Mouse (Mus musculus) layer of hippocampus, postnatal 25 days (tissue): ENCODE measurements around the gene Adk. TPM values are rescaled to one million over a fixed set of nuclear protein-coding genes. Genes with fewer than 3 reads are reported as not detected.

Source experiments
- DNase-seq, 2 experiments: peaks; one replicate each; pipeline ENCODE4 v3.0.0; 2022; ENCODE audit warnings: mixed read lengths in 2 of 2, low spot score in 1 of 2; ENCODE audit errors: extremely low spot score in 1 of 2
- total RNA-seq, 2 experiments: library from RNA; stranded (reverse); gene quantifications; 2 replicates each; pipeline ENCODE4 v1.2.3; 2021

Gene Adk
- total RNA-seq, 2 experiments from 2014 or later: 77.1 to 86.5 TPM

- DNase-seq: no peak
Measured at GRCm38 (mm10) chr14:21402621-21403405, 350.4 kb downstream of the Adk start.

GRCm38 (mm10) chr14:21406946-21407345 lies 354.6 kb downstream of the Adk start:
- DNase-seq: no peak

DNA sequence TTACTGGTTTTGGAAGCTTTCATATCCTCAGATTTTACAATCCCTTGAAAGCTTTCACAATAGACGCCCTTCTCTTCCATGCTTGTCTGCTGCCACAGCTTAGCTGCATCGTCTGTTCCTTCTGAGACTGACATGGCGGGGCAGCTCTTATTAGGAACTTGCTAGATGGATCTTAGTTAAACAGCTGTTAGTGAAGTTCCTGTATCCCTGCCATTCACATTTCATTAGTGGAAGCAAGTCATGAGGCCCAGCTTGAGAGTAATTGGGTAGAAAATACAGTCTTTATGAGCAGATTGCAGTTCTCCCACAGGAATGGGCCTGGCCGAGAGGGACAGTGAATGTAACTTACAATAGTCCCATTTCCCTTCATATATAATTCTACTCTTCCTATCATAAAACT lies 356.5 kb downstream of the Adk start:
- no peak for DNase-seq

DNA sequence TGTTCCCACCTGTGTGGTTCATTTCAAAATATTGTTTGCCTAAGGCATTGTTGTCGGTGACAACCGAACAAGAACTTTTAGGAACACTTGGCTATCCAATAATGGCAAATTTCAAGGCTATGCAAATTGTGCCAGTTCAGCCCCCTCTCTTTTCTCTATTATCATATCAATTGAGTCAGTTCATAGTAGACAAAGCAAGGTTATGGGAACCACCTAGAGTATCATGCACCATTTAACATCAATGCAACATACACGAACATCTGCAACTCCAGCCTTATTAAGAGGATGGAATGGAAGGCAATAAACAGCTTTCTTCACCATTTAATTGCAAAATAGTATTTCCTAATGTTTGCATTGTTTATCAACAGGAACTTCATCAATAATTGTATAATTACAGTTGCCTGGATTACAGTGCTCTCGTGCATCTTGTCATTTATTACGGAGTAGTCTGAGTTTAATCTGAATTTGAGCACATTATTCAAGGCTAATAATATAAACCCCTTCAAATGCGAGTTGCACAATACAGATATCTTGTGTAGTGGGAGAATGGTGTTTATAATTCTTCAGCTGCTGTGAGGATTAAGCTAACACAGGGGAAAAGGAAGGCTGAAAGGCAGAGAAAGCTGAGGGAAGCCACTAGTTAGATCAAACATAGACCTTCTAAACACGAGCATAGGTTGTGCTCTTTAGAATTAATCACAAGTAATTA lies 358.5 kb downstream of the Adk start:
- DNase-seq: no peak

- DNase-seq: no peak
Measured at GRCm38 (mm10) chr14:21411524-21411923, 359.1 kb downstream of the Adk start.

- no peak for DNase-seq
Measured at GRCm38 (mm10) chr14:21418332-21418731, 366.0 kb downstream of the Adk start.

- DNase-seq: no peak
Measured at GRCm38 (mm10) chr14:21427369-21427768, 375.0 kb downstream of the Adk start.

- DNase-seq: no peak
Measured at GRCm38 (mm10) chr14:21433415-21433814, 381.0 kb downstream of the Adk start.

- no peak for DNase-seq
Measured at GRCm38 (mm10) chr14:21433995-21434394, 381.6 kb downstream of the Adk start.

DNA sequence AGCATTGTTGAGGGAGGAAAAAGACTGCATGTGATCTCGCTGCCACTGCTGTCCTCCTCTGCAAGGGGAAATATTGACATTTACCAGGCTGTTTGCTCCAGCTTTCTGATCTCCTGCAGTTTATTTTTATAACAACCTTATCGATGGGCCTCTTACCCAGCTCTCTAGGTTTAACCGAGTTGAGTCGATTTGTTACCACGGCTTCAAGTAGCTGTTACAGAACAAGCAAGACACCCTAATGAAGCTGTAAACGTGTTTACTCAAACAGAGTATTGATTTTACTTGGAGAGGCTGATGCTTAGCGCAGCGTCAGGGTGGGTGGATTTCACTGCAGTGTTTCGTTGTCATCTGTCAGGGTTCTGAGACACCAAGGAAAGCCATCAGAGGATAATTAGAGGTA lies 382.3 kb downstream of the Adk start:
- DNase-seq: no peak

DNA sequence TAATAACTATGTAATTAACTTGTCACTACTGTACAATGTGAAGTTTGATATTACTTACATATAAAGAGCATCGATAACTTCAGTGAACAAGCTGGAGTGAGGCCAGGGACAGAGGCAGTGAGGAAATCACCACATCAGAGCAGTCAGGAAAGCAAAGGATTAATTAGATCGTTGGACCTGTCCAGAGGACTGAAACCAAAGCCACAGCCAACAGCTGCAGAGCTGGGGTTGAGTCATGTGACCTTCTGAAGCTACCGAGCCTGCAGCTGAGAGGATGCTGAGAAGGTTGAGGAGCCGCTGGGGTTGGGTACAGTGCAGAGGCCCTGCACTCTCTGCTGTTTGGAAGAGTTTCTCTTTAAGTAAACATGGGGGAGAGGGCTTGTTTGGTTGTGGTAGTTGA lies 387.4 kb downstream of the Adk start:
- DNase-seq: no peak

DNA sequence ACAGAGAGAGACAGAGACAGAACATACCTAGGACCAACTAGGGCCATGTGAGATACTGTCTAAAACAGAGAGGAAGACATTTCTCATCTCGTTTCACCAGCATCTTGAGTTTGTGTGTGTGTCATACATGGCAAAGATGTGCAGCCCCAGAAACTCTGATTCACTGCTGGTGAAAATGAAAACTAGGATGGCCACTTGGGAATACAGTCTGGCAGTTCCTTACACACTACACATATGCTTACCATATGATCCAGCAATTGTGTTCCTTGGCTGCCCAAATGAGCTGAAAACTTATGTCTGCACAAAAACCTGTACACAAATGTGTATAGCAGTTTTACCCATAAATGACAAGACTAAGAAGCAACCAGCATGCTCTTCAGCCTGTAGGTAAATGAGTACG lies 388.2 kb downstream of the Adk start:
- DNase-seq: no peak

GRCm38 (mm10) chr14:21441772-21442533 lies 389.6 kb downstream of the Adk start:
- DNase-seq: no peak

DNA sequence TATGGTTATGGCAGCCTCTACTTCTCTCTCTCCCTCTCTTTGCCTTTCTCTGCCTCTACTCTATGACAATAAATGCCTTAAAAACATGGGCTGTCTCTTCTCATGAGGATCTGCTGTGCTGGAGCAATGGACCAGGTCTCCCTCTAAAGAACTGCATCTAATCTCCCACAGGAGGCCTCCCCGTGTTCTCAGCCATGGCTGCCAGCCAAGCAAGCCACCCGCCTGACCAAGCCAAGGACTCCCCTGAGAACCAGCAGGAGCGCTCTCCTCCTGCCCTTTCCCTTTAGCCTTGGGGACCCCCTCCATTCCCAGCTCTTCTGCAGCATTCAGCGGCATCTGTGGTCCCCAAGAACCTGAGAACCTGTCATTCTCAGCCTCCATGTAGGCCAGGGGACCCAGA lies 400.2 kb downstream of the Adk start:
- DNase-seq: no peak

GRCm38 (mm10) chr14:21453896-21454295 lies 401.5 kb downstream of the Adk start:
- no peak for DNase-seq

- no peak for DNase-seq
Measured at GRCm38 (mm10) chr14:21455654-21456350, 403.4 kb downstream of the Adk start.

DNA sequence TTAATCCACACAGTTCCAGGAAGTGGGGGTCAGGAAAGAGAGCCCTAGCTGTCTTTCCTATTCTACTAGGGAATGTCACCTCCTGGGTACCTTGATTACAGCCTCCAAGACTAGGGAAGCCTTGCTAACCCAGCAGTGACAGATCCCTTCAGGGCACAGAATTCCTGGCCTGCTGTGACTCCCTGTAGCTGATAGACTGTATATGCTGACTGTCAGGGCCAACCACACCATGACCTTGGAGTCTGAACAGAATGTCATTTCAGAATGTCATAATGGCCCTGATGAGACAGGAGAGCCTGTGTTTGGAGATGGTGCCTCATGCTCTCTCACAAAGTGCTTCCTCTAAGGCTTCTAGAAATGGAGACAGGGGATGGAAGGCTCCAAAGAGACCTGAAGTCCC lies 404.2 kb downstream of the Adk start:
- no peak for DNase-seq

DNA sequence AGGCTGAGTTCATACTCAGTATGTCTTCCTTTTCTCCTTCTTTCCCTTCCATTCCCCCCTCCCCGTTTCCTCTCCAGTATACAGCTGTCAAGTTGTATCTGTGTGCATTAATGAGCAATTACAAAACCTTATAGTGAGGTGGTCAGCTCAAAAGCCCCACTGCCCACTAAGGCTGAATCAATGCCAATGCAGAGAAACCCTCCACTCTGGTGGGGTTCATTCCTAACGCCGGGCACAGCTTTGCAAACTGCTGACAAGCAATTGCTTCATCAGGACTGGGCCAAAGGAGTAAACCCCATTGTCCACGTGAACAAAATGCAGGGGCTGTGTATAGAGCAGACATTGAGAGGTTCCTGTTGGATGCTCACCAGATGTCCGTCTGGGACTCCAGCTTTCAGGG lies 405.5 kb downstream of the Adk start:
- no peak for DNase-seq

- no peak for DNase-seq
Measured at GRCm38 (mm10) chr14:21458696-21459095, 406.3 kb downstream of the Adk start.

GRCm38 (mm10) chr14:21459163-21459562 lies 406.8 kb downstream of the Adk start:
- DNase-seq: no peak

GRCm38 (mm10) chr14:21462398-21462797 lies 410.0 kb downstream of the Adk start:
- DNase-seq: no peak
